Mouse (Mus musculus) liver, embryonic 14.5 days (tissue): ENCODE measurements around the gene Zar1l.

Experiments used
- CTCF ChIP-seq: IDR thresholded peaks from 2 replicates; pipeline ENCODE4 v1.5.1; 2016; ENCODE audit warnings: antibody characterized with exemption, low read depth, control low read depth
- EP300 ChIP-seq: IDR thresholded peaks from 2 replicates; pipeline ENCODE4 v1.6.1; 2016; ENCODE audit warnings: antibody characterized with exemption, low read depth

DNA sequence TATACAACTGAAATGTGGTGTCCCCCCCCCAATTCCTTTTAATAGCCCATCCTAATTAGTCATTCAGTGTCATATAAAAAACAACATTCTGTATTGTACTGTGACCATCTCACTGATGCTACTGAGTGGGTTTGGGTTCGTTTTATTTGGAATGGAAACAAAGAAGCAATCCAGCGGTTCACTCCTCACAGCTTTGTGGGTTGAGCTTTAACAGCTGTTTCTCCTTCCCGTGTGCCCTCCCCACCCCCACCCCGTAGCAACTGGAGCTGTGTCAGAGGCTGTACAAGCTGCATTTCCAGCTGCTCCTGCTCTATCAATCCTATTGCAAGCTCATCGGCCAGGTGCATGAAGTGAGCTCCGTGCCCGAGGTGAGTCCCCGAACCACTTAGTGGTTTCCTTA, 27.1 kb downstream of the Zar1l start:
- TF ChIP-seq CTCF (no peak), EP300 (no peak)
